Mouse (Mus musculus): ENCODE measurements around the gene Snai3.

DNA sequence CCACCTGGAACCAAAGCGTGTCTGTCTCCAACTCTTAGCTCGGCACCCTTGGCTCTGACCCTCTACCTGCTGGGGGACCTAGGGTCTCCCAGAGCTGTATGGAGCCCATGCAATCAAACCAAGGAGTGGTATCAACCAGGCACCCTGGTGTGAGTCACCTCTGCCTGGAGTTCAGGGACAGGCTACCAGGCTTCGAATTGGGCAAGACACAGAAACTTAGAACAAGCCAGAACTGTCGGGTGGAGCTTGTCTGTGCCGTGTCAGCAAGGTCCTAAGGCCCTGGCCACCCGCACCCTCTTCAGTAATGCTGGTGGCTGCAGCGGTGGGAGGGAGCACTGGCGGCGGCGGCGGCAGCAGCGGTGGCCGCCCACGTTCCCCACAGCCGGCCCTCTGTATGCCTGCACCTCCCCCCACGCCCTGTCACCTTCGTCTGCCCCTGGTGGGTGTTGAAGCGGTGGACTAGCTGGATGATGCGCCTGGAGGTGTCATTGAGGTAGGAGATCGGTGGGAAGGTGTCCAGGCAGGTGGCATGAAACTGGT is 23.9 kb downstream of the Snai3 start:
- TF ChIP-seq POLR2A (IDR thresholded peaks at IDR 0.05; ENCODE audit: insufficient read length, low read depth) (no peak), USF1 (IDR thresholded peaks at IDR 0.05; ENCODE audit: low read depth) (no peak), POLR2AphosphoS2 (IDR thresholded peaks at IDR 0.05; ENCODE audit: insufficient read length, low read depth) (no peak), MYOG (IDR thresholded peaks at IDR 0.05; ENCODE audit: control insufficient read depth in 1 of 3, insufficient read depth in 1 of 3, insufficient read length in 2 of 3, low read depth in 2 of 3) (no peak), CEBPB (IDR thresholded peaks at IDR 0.05; ENCODE audit: insufficient read depth, poor library complexity, severe bottlenecking) (no peak), MYOD1 (IDR thresholded peaks at IDR 0.05; ENCODE audit: control insufficient read depth in 1 of 3, insufficient read length in 2 of 3, low read depth in 2 of 3) (no peak), TCF12 (IDR thresholded peaks at IDR 0.05; ENCODE audit: insufficient read depth, poor library complexity, severe bottlenecking) (no peak)
